ENCODE assay signal across 8 mouse cellular contexts in genomic region chr17:47038844-47039803, GRCm38 (mm10). TPM values are rescaled to one million over a fixed set of nuclear protein-coding genes. Genes with fewer than 3 reads are reported as not detected.
DNase-seq lines count a peak whose midpoint lies in the region; ATAC-seq and TF ChIP-seq lines count a peak whose summit lies in the region.

No protein-coding gene starts in this region.

- peak overlapping the region; percentile 17 for H3K4me3 ChIP-seq in cortical plate, adult 2 months (ENCODE audit: insufficient read depth, low read length)

- no peak for TF ChIP-seq POLR2A in cortical plate, adult 2 months (IDR thresholded peaks at IDR 0.05; ENCODE audit: extremely low read depth, insufficient read depth, low read length)

- peak overlapping the region; percentile 7; the same call in 1 of the 2 replicates for H3K27ac ChIP-seq in cortical plate, adult 2 months (ENCODE audit: insufficient read depth, low read length)

- H3K4me1 ChIP-seq in cortical plate, adult 2 months (ENCODE audit: control insufficient read depth, insufficient read depth, low read length), result no peaks in the 10 kb centered on the region

- peak; percentile 78 for DNase-seq in adipocyte (ENCODE audit: low spot score)
- DNase-seq in gastrocnemius, postnatal 10 days, result peak; percentile 88
- peak; percentile 80 for DNase-seq in induced T-regulatory cell, adult 2 months (ENCODE audit: low read depth)
- peak; percentile 47 to 91 for DNase-seq in left cerebral cortex, adult 9 months (ENCODE audit: low spot score in 2 of 2)
- peak; percentile 85 to 92 for DNase-seq in right cerebral cortex, postnatal 10 days (ENCODE audit: low spot score in 2 of 2)
- peak; percentile 88 for DNase-seq in urinary bladder, postnatal 14 days (ENCODE audit: low spot score)

- peak; percentile 95 for ATAC-seq in megakaryocyte progenitor cell, adult 5-6 weeks (replicated peaks; ENCODE audit: poor library complexity)

- peak; percentile 95 for TF ChIP-seq CTCF in cortical plate, adult 2 months (IDR thresholded peaks at IDR 0.05; ENCODE audit: extremely low read depth, insufficient read depth, low read length)

RNA-seq across cellular contexts. Expression of gene Ubr2, which starts 28.8 kb away (rescaled TPM):
- 35.2 and 38.1 TPM in 2 replicates for polyA plus RNA-seq in cortical plate, adult 2 months (2012; rRNA removed)
- 10 to 100 TPM; 31.3 to 36.7 TPM for total RNA-seq in gastrocnemius, postnatal 10 days (2021)
- 37.8 and 39.0 TPM in 2 replicates for total RNA-seq in megakaryocyte progenitor cell, adult 5-6 weeks (2015)
- total RNA-seq in megakaryocyte progenitor cell, adult 5-6 weeks (2017), result 25.8 and 28.3 TPM in 2 replicates

Comparison
In these comparisons a context has a peak if more than half of its experiments do, and no peak if none do; other contexts are left out.
1. Peak in every context shown above with its lines: DNase-seq, ATAC-seq, H3K4me3 ChIP-seq and H3K27ac ChIP-seq.